Mouse (Mus musculus) heart, embryonic 16.5 days (tissue): ENCODE measurements around the gene A930017K11Rik. TPM values are rescaled to one million over a fixed set of nuclear protein-coding genes. Genes with fewer than 3 reads are reported as not detected.

ENCODE experiments used
- ATAC-seq: fragments of 200-750 bp; cut with Nextera tagmentation; replicated peaks from 2 replicates; pipeline ENCODE4 v1.8.0; 2017; ENCODE audit warnings: moderate number of reproducible peaks; ENCODE audit not compliant: insufficient read depth, low FRiP score; ENCODE audit errors: extremely low read depth
- H3K27ac ChIP-seq: fragments of 300-500 bp; sonication (generic); 2 replicates; pipeline ENCODE4 v1.5.1; 2014; ENCODE audit warnings: mild to moderate bottlenecking, low read length, control low read depth, moderate library complexity
- H3K27me3 ChIP-seq: fragments of 300-500 bp; sonication (generic); 2 replicates; pipeline ENCODE4 v1.6.1; 2014; ENCODE audit warnings: low read length, mixed read lengths; ENCODE audit not compliant: control insufficient read depth, insufficient read depth
- H3K36me3 ChIP-seq: fragments of 300-500 bp; sonication (generic); 2 replicates; pipeline ENCODE4 v1.6.1; 2014; ENCODE audit not compliant: control insufficient read depth, insufficient read depth
- H3K4me1 ChIP-seq: fragments of 300-500 bp; sonication (generic); 2 replicates; pipeline ENCODE4 v1.6.1; 2014; ENCODE audit warnings: low read length, mixed read lengths; ENCODE audit not compliant: control insufficient read depth, insufficient read depth
- H3K4me2 ChIP-seq: fragments of 300-500 bp; sonication (generic); 2 replicates; pipeline ENCODE4 v1.6.1; 2014; ENCODE audit warnings: low read depth, mild to moderate bottlenecking, control low read depth, low read length
- H3K4me3 ChIP-seq: fragments of 300-500 bp; sonication (generic); 2 replicates; pipeline ENCODE4 v1.5.1; 2014; ENCODE audit warnings: mild to moderate bottlenecking, control low read depth, low read length
- H3K9ac ChIP-seq: fragments of 300-500 bp; sonication (generic); 2 replicates; pipeline ENCODE4 v1.6.1; 2014; ENCODE audit warnings: low read length, control low read depth
- H3K9me3 ChIP-seq: fragments of 300-500 bp; sonication (generic); replicated peaks from 2 replicates; pipeline ENCODE4 v1.6.1; 2016; ENCODE audit warnings: low read length; ENCODE audit not compliant: control insufficient read depth
- WGBS: fragments of 180-500 bp; shearing (Covaris S2); extraction: QIAGEN DNeasy Blood & Tissue Kit; methylation state at CpG from one replicate; pipeline ENCODE4 v1.1.7; 2014; 5-methylcytosine and 5-hydroxymethylcytosine counted together
- polyA plus RNA-seq: library from polyadenylated mRNA; unstranded; fragments of >200 nt; fragmentation: Nextera tagmentation; extraction: Ambion mirVana; gene quantifications from 2 replicates; pipeline ENCODE4 v1.2.1, GENCODE M21; 2015

A930017K11Rik gene
- polyA plus RNA-seq, 1 experiment from 2014 or later = not detected

DNA sequence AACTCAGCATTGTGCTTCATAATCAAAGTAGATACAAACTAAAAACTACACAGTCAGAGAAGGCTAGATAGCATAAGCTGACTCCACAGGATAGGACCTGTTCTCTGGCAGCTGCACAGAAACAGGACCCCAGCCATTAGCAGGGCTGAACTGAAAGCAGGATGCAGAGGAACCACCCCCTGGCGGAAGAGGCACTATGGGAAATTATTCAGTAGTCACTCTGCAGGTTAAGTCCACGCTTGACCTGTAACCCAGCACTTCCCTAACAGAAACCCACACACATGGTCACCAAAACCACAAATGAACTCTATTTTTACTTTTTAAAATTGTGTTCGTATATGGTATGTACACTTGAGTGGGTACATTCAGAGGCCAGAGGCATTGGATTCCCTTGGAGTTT is 49.3 kb downstream of the A930017K11Rik start:
- H3K27ac ChIP-seq = no peak overlapping the region
- no peak for ATAC-seq
- H3K4me3 ChIP-seq = no peak overlapping the region
- H3K27me3 ChIP-seq = no peaks in the 10 kb centered on the region
- 0 out of 2 replicates have a peak, but pooled peaks cover 5% of the 10 kb centered on the region for H3K36me3 ChIP-seq
- H3K4me2 ChIP-seq = no peak overlapping the region
- 78% methylated on average over 3 of the region's 3 CpGs for WGBS
- H3K9me3 ChIP-seq = no peaks in the 10 kb centered on the region
- no peak overlapping the region for H3K9ac ChIP-seq
- H3K4me1 ChIP-seq = no peaks in the 10 kb centered on the region

DNA sequence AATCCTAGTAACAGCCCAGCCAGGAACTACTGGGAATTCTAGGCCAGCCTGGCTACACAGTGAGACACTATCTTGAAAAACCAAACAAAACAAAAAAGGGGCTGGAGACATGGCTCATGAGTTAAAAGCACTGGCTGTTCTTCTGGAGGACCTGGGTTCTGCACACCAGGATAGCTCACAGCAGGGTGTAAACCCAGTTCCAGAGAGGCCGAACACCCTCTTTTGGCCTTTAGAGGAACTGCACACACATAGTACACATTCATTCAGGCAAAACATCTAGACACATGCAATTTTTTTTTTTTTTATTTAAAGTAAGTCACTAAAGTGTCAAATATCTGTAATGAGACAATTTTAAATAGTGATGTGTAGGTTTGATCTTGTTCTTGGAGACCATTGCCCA is 52.2 kb downstream of the A930017K11Rik start:
- H3K4me2 ChIP-seq = no peak overlapping the region
- 95% methylated on average over 1 of the region's 1 CpGs for WGBS
- H3K4me3 ChIP-seq = no peak overlapping the region
- H3K36me3 ChIP-seq = 0 out of 2 replicates have a peak, but pooled peaks cover 5% of the 10 kb centered on the region
- no peak overlapping the region for H3K9ac ChIP-seq
- no peaks in the 10 kb centered on the region for H3K27me3 ChIP-seq
- H3K4me1 ChIP-seq = no peaks in the 10 kb centered on the region
- no peak for ATAC-seq
- no peaks in the 10 kb centered on the region for H3K9me3 ChIP-seq
- no peak overlapping the region for H3K27ac ChIP-seq

Other genes with a start within 250 kb of the A930017K11Rik start
- 0.60 and 2.2 TPM in 2 replicates for gene Gng13, start 235.4 kb downstream of the A930017K11Rik start, polyA plus RNA-seq
- 16.7 and 17.2 TPM in 2 replicates for gene Chtf18, start 225.1 kb downstream of the A930017K11Rik start, polyA plus RNA-seq
- 12.7 and 13.7 TPM in 2 replicates for gene Rpusd1, start 224.9 kb downstream of the A930017K11Rik start, polyA plus RNA-seq
- 0.16 TPM in 2 replicates for gene Mslnl, start 216.5 kb downstream of the A930017K11Rik start, polyA plus RNA-seq
- gene Msln, start 198.2 kb downstream of the A930017K11Rik start, polyA plus RNA-seq = 50.0 and 51.1 TPM in 2 replicates
- gene Narfl, start 178.8 kb downstream of the A930017K11Rik start, polyA plus RNA-seq = 38.3 and 39.7 TPM in 2 replicates
- gene Haghl, start 166.9 kb downstream of the A930017K11Rik start, polyA plus RNA-seq = 51.4 and 55.2 TPM in 2 replicates
- gene Ccdc78, start 166.0 kb downstream of the A930017K11Rik start, polyA plus RNA-seq = 0.53 and 0.80 TPM in 2 replicates
- gene Fam173a, start 159.7 kb downstream of the A930017K11Rik start, polyA plus RNA-seq = 65.1 and 68.9 TPM in 2 replicates
- 0.26 and 0.54 TPM in 2 replicates for gene AC134908.4, start 156.9 kb downstream of the A930017K11Rik start, polyA plus RNA-seq
- gene Metrn, start 155.4 kb downstream of the A930017K11Rik start, polyA plus RNA-seq = 25.6 and 26.9 TPM in 2 replicates
- gene Fbxl16, start 143.5 kb downstream of the A930017K11Rik start, polyA plus RNA-seq = 0.75 and 0.81 TPM in 2 replicates
- gene Wdr24, start 128.9 kb downstream of the A930017K11Rik start, polyA plus RNA-seq = 18.7 and 19.8 TPM in 2 replicates
- gene Jmjd8, start 123.7 kb downstream of the A930017K11Rik start, polyA plus RNA-seq = 35.0 and 36.6 TPM in 2 replicates
- gene Stub1, start 119.2 kb downstream of the A930017K11Rik start, polyA plus RNA-seq = 292 and 304 TPM in 2 replicates
- gene Rhbdl1, start 115.3 kb downstream of the A930017K11Rik start, polyA plus RNA-seq = 1.6 and 1.7 TPM in 2 replicates
- 2.0 and 2.5 TPM in 2 replicates for gene Gm20683, start 110.8 kb downstream of the A930017K11Rik start, polyA plus RNA-seq
- 31.6 and 32.7 TPM in 2 replicates for gene Rhot2, start 107.7 kb downstream of the A930017K11Rik start, polyA plus RNA-seq
- 13.1 and 15.0 TPM in 2 replicates for gene Wdr90, start 91.1 kb downstream of the A930017K11Rik start, polyA plus RNA-seq
- gene Mcrip2, start 83.8 kb downstream of the A930017K11Rik start, polyA plus RNA-seq = 225 and 234 TPM in 2 replicates
- gene Mettl26, start 77.5 kb downstream of the A930017K11Rik start, polyA plus RNA-seq = 35.1 and 37.1 TPM in 2 replicates
- 0.30 and 0.41 TPM in 2 replicates for gene Wfikkn1, start 71.7 kb downstream of the A930017K11Rik start, polyA plus RNA-seq
- 14.5 and 18.7 TPM in 2 replicates for gene Rab40c, start 32.8 kb downstream of the A930017K11Rik start, polyA plus RNA-seq
- gene Pigq, start 7.6 kb downstream of the A930017K11Rik start, polyA plus RNA-seq = 59.3 and 66.0 TPM in 2 replicates
- gene Nhlrc4, start 7.6 kb downstream of the A930017K11Rik start, polyA plus RNA-seq = 0.06 and 0.11 TPM in 2 replicates
- 12.0 and 14.5 TPM in 2 replicates for gene Capn15, start 33.2 kb upstream of the A930017K11Rik start, polyA plus RNA-seq
- 8.2 and 13.6 TPM in 2 replicates for gene Rab11fip3, start 117.0 kb upstream of the A930017K11Rik start, polyA plus RNA-seq
- gene Decr2, start 137.8 kb upstream of the A930017K11Rik start, polyA plus RNA-seq = 40.1 and 40.8 TPM in 2 replicates
- gene Nme4, start 143.0 kb upstream of the A930017K11Rik start, polyA plus RNA-seq = 55.3 and 56.2 TPM in 2 replicates
- 0.87 and 1.0 TPM in 2 replicates for gene Tmem8, start 160.7 kb upstream of the A930017K11Rik start, polyA plus RNA-seq
- gene Mrpl28, start 170.9 kb upstream of the A930017K11Rik start, polyA plus RNA-seq = 221 and 232 TPM in 2 replicates
- 4.6 and 4.7 TPM in 2 replicates for gene Axin1, start 186.1 kb upstream of the A930017K11Rik start, polyA plus RNA-seq
- gene Pdia2, start 246.5 kb upstream of the A930017K11Rik start, polyA plus RNA-seq = 0.35 TPM in 1 of 2 replicates, not detected in the other